Mouse (Mus musculus): ENCODE measurements around the gene Vmn2r51. TPM values are rescaled to one million over a fixed set of nuclear protein-coding genes. Genes with fewer than 3 reads are reported as not detected.
"Not testable (repeated sequence)": the region's sequence is repeated elsewhere in the genome, so short reads cannot be mapped to it uniquely, and the experiment has no call there.

Vmn2r51 gene
- total RNA-seq (2021), result not detected
- long read RNA-seq, experiment 1, result 0 reads
- long read RNA-seq, experiment 2, result 0 reads

DNA sequence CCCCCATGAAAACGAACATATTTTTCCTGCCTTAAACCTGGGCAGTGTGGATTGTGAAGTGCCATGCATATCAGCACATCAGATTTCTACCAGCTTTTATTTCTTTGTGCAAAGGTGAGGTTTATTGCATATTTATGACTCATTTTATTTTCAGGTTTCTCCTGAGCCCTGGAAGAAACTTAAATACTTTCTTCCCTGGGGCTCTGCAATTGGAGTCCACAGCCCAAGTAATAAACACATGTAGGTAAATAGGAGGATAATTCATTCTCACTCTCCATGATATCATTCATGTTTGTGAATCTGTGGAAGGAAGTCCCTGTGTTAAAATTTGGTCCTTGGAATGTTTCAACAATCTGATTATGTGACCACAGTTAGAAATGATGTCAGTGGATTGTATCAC lies at the start of gene Vmn2r51:
TSS of gene Vmn2r51 (minus strand) at position 101 of the 400 bp plus-strand sequence.
- intact Hi-C loops (cut with DNase I; ENCODE audit: low total_unique reads), result not testable (repeated sequence)

DNA sequence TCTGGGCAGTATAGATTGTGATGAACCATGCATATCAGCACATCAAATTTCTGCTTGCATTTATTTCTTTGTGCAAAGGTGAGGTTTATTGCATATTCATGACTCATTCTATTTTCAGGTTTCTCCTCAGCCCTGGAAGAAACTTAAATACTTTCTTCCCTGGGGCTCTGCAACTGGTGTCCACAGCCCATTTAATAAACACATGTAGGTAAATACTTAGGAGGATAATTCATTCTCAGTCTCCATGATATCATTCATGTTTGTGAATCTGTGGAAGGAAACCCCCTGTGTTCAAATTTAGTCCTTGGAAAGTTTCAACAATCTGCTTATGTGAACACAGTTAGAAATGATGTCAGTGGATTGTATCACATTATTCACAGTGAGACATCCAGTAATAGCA lies 52.3 kb downstream of the Vmn2r51 start, which contains the start of gene Vmn2r50:
TSS of gene Vmn2r50 (minus strand) at position 101 of the 400 bp plus-strand sequence.
- intact Hi-C loops (cut with DNase I; ENCODE audit: low total_unique reads); DNase-seq: not testable (repeated sequence)

More for the DNA sequence above, at the start of gene Vmn2r51:
- not testable (repeated sequence) for DNase-seq

Other genes starting within 250 kb of the Vmn2r51 start
- not detected for gene Vmn2r48, start 152.2 kb downstream of the Vmn2r51 start, total RNA-seq (2021)
- gene Vmn2r49, start 113.5 kb downstream of the Vmn2r51 start, total RNA-seq (2021), result not detected
- gene Vmn2r50, start 52.4 kb downstream of the Vmn2r51 start, total RNA-seq (2021), result not detected
- gene Vmn2r52, start 70.8 kb upstream of the Vmn2r51 start, total RNA-seq (2021), result not detected
- not detected for gene Vmn1r66, start 172.3 kb upstream of the Vmn2r51 start, total RNA-seq (2021)